Mouse (Mus musculus) urinary bladder, postnatal 14 days (tissue): ENCODE results near the gene Syf2.

Source experiments
- DNase-seq: peaks from one replicate; pipeline ENCODE4 v3.0.0; 2021; ENCODE audit warnings: low spot score

Gene Syf2

GRCm38 (mm10) chr4:134923258-134924018 is 7.3 kb upstream of the Syf2 start, which contains the start of gene Rsrp1:
Gene Rsrp1, plus strand, starts transcription at chr4:134923592.
- DNase-seq = peak; percentile 98

GRCm38 (mm10) chr4:134924019-134924741 is 6.5 kb upstream of the Syf2 start:
- DNase-seq = peak; percentile 85

- no peak for DNase-seq
Observed at GRCm38 (mm10) chr4:134925206-134925605, 5.5 kb upstream of the Syf2 start.

GRCm38 (mm10) chr4:134927815-134928463 is 2.8 kb upstream of the Syf2 start:
- DNase-seq = no peak

- DNase-seq = no peak
Observed at GRCm38 (mm10) chr4:134928464-134928836, 2.2 kb upstream of the Syf2 start.

GRCm38 (mm10) chr4:134929536-134929935 is 1.2 kb upstream of the Syf2 start:
- no peak for DNase-seq

GRCm38 (mm10) chr4:134930190-134930589 is 508 bp upstream of the Syf2 start:
- no peak for DNase-seq

GRCm38 (mm10) chr4:134937240-134938176 is 6.8 kb downstream of the Syf2 start:
- DNase-seq = no peak

- DNase-seq = no peak
Observed at GRCm38 (mm10) chr4:134939900-134940299, 9.2 kb downstream of the Syf2 start.

- DNase-seq = no peak
Observed at GRCm38 (mm10) chr4:134943758-134944538, 13.2 kb downstream of the Syf2 start.

GRCm38 (mm10) chr4:134946024-134946744 is 15.5 kb downstream of the Syf2 start:
- DNase-seq = peak; percentile 68

- DNase-seq = peak; percentile 75
Observed at GRCm38 (mm10) chr4:134950518-134951091, 19.9 kb downstream of the Syf2 start.

GRCm38 (mm10) chr4:134954461-134954860 is 23.8 kb downstream of the Syf2 start:
- no peak for DNase-seq

- DNase-seq = no peak
Observed at GRCm38 (mm10) chr4:134955196-134955595, 24.5 kb downstream of the Syf2 start.

- no peak for DNase-seq
Observed at GRCm38 (mm10) chr4:134955845-134956244, 25.1 kb downstream of the Syf2 start.

GRCm38 (mm10) chr4:134956328-134956727 is 25.6 kb downstream of the Syf2 start:
- DNase-seq = peak; percentile 80

- DNase-seq = no peak
Observed at GRCm38 (mm10) chr4:134963021-134963776, 32.5 kb downstream of the Syf2 start.

- DNase-seq = no peak
Observed at GRCm38 (mm10) chr4:134967887-134968604, 37.3 kb downstream of the Syf2 start.

- no peak for DNase-seq
Observed at GRCm38 (mm10) chr4:134968605-134968976, 37.9 kb downstream of the Syf2 start.
